Mouse (Mus musculus) small intestine, adult 2 months (tissue): ENCODE data around the gene Tmem236. TPM values are rescaled to one million over a fixed set of nuclear protein-coding genes. Genes with fewer than 3 reads are reported as not detected.

Experiments used
- H3K27ac ChIP-seq: fragments of 200-500 bp; 2 replicates; pipeline ENCODE4 v1.5.1; 2012; ENCODE audit warnings: low read depth, low read length, control low read depth, inconsistent platforms; ENCODE audit not compliant: insufficient read depth
- H3K27me3 ChIP-seq: fragments of 200-500 bp; 2 replicates; pipeline ENCODE4 v1.6.1; 2012; ENCODE audit warnings: mild to moderate bottlenecking, moderate library complexity, low read length, inconsistent platforms; ENCODE audit not compliant: control insufficient read depth, insufficient read depth
- H3K36me3 ChIP-seq: fragments of 200-500 bp; 2 replicates; pipeline ENCODE4 v1.6.1; 2012; ENCODE audit warnings: mild to moderate bottlenecking, low read length, control low read depth, inconsistent platforms; ENCODE audit not compliant: control insufficient read depth, insufficient read depth
- H3K4me1 ChIP-seq: fragments of 200-500 bp; 2 replicates; pipeline ENCODE4 v1.6.1; 2012; ENCODE audit warnings: low read length, inconsistent platforms, mixed read lengths; ENCODE audit not compliant: control insufficient read depth, insufficient read depth, insufficient read length
- H3K4me3 ChIP-seq: fragments of 200-500 bp; 2 replicates; pipeline ENCODE4 v1.5.1; 2012; ENCODE audit warnings: low read depth, mild to moderate bottlenecking, control low read depth, inconsistent platforms, low read length, moderate library complexity
- CTCF ChIP-seq: fragments of 200-500 bp; IDR thresholded peaks from 2 replicates; pipeline ENCODE4 v1.5.1; 2012; ENCODE audit warnings: low read depth, mild to moderate bottlenecking, control low read depth, inconsistent platforms, low read length, moderate library complexity, mixed read lengths; ENCODE audit not compliant: insufficient replicate concordance, insufficient read length; ENCODE audit errors: extremely low read depth
- POLR2A ChIP-seq: fragments of 200-500 bp; IDR thresholded peaks from 2 replicates; pipeline ENCODE4 v1.6.1; 2012; ENCODE audit warnings: low read depth, mild to moderate bottlenecking, control low read depth, inconsistent platforms, low read length, moderate library complexity
- WGBS: fragments of 180-500 bp; shearing (Covaris S2); methylation state at CpG from one replicate; pipeline ENCODE4 v1.1.7; 2018; 5-methylcytosine and 5-hydroxymethylcytosine counted together
- polyA plus RNA-seq: library from polyadenylated mRNA; depleted of rRNA; stranded (reverse); fragments of >200 nt; gene quantifications from 2 replicates; pipeline ENCODE4 v1.2.3, GENCODE M21; 2012; rRNA removed

Tmem236 gene
- polyA plus RNA-seq, 1 experiment, result 36.8 TPM

GRCm38 (mm10) chr2:14244668-14245067 is 70.3 kb downstream of the Tmem236 start:
- H3K36me3 ChIP-seq, result no peaks in the 10 kb centered on the region
- peaks cover 2% of the 10 kb centered on the region; the same call in 1 of the 2 replicates for H3K4me1 ChIP-seq
- WGBS, result 72% methylated on average over 2 of the region's 2 CpGs
- no peak overlapping the region for H3K27ac ChIP-seq
- no peaks in the 10 kb centered on the region for H3K27me3 ChIP-seq
- TF ChIP-seq CTCF (no peak), POLR2A (no peak)
- no peak overlapping the region for H3K4me3 ChIP-seq

GRCm38 (mm10) chr2:14249839-14250564 is 75.7 kb downstream of the Tmem236 start:
- Histone ChIP-seq H3K4me1 (no peaks in the 10 kb centered on the region), H3K36me3 (no peaks in the 10 kb centered on the region), H3K27ac (no peak overlapping the region), H3K4me3 (no peak overlapping the region), H3K27me3 (no peaks in the 10 kb centered on the region)
- WGBS, result 33% methylated on average over 3 of the region's 3 CpGs
- no peak for TF ChIP-seq CTCF
- no peak for TF ChIP-seq POLR2A

DNA sequence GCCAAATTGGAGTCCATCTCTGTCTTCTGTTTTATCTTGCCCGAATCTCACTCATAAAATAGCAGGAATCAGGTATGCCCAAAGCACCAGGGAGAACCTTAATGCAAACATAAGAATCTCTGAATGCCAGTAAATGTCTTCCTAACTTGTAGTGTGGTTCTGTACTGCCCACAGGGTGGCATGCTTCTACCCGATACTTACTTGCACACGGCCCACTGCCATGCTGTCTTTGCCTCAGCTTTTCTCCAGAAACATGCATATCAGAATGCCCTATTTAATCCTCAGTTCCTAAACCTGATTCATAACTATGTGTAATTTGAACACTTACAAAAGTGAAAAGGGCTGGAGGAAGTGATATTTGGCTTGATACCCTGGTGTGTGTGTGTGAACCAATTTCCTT is 77.6 kb downstream of the Tmem236 start:
- H3K4me1 ChIP-seq, result no peaks in the 10 kb centered on the region
- 69% methylated on average over 3 of the region's 3 CpGs for WGBS
- H3K27me3 ChIP-seq, result no peaks in the 10 kb centered on the region
- no peaks in the 10 kb centered on the region for H3K36me3 ChIP-seq
- no peak overlapping the region for H3K27ac ChIP-seq
- H3K4me3 ChIP-seq, result no peak overlapping the region
- TF ChIP-seq POLR2A (no peak), CTCF (no peak)

DNA sequence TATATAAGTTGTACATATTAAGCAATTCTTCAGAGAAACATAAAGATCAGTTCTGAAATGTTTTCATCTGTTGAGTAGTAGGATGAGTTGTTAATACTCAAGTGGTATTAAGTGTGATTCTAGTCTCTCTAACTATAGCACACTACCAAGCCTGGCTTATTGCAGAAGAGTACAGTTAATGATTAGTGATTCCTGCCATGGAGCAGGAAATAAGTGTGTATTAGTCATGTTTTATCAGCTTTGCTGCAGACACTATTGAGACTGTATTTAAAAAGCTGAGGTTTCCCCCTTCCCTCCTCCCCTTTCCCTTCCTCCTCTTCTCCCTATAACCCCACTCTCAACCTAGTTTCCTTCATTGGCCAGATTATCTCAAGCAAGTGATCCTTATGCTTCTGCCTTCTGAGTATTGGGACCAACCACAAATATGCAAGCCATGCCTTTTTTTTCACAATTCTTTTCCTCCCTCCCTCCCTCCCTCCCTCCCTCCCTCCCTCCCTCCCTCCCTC is 84.1 kb downstream of the Tmem236 start:
- Histone ChIP-seq H3K4me1 (no peaks in the 10 kb centered on the region), H3K36me3 (no peaks in the 10 kb centered on the region), H3K27ac (no peak overlapping the region), H3K4me3 (no peak overlapping the region), H3K27me3 (no peaks in the 10 kb centered on the region)
- TF ChIP-seq CTCF (no peak), POLR2A (no peak)

DNA sequence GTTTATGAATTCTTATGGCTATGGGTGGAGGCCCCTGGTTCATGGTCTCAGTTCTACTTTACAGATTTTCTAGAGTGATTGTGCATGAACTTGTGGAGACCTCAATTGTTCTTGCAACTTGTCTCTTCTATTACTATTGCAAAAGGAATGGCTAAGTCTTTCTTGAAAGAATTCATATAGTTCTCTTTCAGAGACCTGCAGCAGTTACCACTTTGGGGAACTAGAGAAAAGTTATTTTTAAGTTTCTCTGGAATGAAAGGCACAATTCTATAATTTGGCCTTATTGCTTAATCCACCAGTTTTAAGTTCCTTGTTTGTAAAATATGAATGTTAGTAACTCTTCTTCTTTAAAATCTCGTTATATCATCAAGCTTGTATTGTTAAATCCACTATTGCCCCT is 87.8 kb downstream of the Tmem236 start:
- 92% methylated on average over 1 of the region's 1 CpGs for WGBS
- no peak overlapping the region for H3K27ac ChIP-seq
- no peaks in the 10 kb centered on the region for H3K4me1 ChIP-seq
- no peak overlapping the region for H3K4me3 ChIP-seq
- H3K27me3 ChIP-seq, result no peaks in the 10 kb centered on the region
- TF ChIP-seq POLR2A, result no peak
- H3K36me3 ChIP-seq, result no peaks in the 10 kb centered on the region

DNA sequence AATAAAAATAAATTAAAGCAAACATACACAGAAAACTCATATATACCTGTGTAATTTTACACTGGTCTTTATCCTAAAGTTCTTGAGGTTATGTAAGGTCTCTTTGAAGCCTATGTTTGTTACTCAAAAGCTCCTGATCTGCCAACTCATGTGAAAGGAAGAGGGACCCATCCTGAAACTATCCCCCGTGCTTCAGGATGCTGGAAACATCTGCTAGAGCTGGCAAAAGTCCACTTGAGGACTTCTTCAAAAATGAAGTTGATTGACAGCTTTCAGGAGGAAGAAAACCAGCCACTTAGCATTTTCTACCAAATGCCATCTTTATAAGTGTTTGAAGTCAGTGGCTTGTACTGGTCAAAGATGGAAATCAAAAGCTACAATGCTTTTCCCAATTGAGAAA is 94.8 kb downstream of the Tmem236 start:
- no peaks in the 10 kb centered on the region for H3K36me3 ChIP-seq
- no peak overlapping the region for H3K27ac ChIP-seq
- no peaks in the 10 kb centered on the region for H3K27me3 ChIP-seq
- WGBS, result 54% methylated on average over 1 of the region's 1 CpGs
- no peaks in the 10 kb centered on the region for H3K4me1 ChIP-seq
- H3K4me3 ChIP-seq, result no peak overlapping the region
- TF ChIP-seq POLR2A (no peak), CTCF (no peak)

Other genes with a start within 250 kb of the Tmem236 start
- gene Hacd1, start 118.4 kb upstream of the Tmem236 start, polyA plus RNA-seq, result 38.9 and 45.1 TPM in 2 replicates
- 5.0 and 9.6 TPM in 2 replicates for gene Stam, start 100.4 kb upstream of the Tmem236 start, polyA plus RNA-seq
- 0.34 and 0.37 TPM in 2 replicates for gene Mrc1, start 54.9 kb downstream of the Tmem236 start, polyA plus RNA-seq
- not detected in 2 replicates for gene Slc39a12, start 213.8 kb downstream of the Tmem236 start, polyA plus RNA-seq